Mouse (Mus musculus) naive thymus-derived CD4-positive, alpha-beta T cell, adult 2 months (primary cell): ENCODE data around the gene Taf12.

Experiments
- DNase-seq: peaks from one replicate; pipeline ENCODE4 v3.0.0-alpha.2; 2011; ENCODE audit warnings: low read depth

The Taf12 gene

GRCm38 (mm10) chr4:132274156-132274862 is at the start of gene Taf12:
TSS of gene Taf12 (plus strand) at chr4:132274375.
- peak; percentile 97 for DNase-seq

- DNase-seq: no peak
Observed at GRCm38 (mm10) chr4:132230422-132230821, 43.8 kb upstream of the Taf12 start.

GRCm38 (mm10) chr4:132234710-132235109 is 39.5 kb upstream of the Taf12 start:
- no peak for DNase-seq

- DNase-seq: no peak
Observed at GRCm38 (mm10) chr4:132238356-132238755, 35.8 kb upstream of the Taf12 start.

GRCm38 (mm10) chr4:132240367-132240766 is 33.8 kb upstream of the Taf12 start:
- DNase-seq: no peak

GRCm38 (mm10) chr4:132241208-132241607 is 33.0 kb upstream of the Taf12 start:
- DNase-seq: no peak

- DNase-seq: no peak
Observed at GRCm38 (mm10) chr4:132245643-132246042, 28.5 kb upstream of the Taf12 start.

- DNase-seq: no peak
Observed at GRCm38 (mm10) chr4:132247451-132247997, 26.7 kb upstream of the Taf12 start.

- no peak for DNase-seq
Observed at GRCm38 (mm10) chr4:132251596-132251995, 22.6 kb upstream of the Taf12 start.

- DNase-seq: no peak
Observed at GRCm38 (mm10) chr4:132253128-132253527, 21.0 kb upstream of the Taf12 start.

- no peak for DNase-seq
Observed at GRCm38 (mm10) chr4:132253622-132254021, 20.6 kb upstream of the Taf12 start.

GRCm38 (mm10) chr4:132254986-132255385 is 19.2 kb upstream of the Taf12 start:
- DNase-seq: peak; percentile 42

- no peak for DNase-seq
Observed at GRCm38 (mm10) chr4:132256384-132256783, 17.8 kb upstream of the Taf12 start.

GRCm38 (mm10) chr4:132259248-132259647 is 14.9 kb upstream of the Taf12 start:
- no peak for DNase-seq

GRCm38 (mm10) chr4:132260404-132261379 is 13.5 kb upstream of the Taf12 start:
- peak; percentile 72 for DNase-seq

- peak; percentile 78 for DNase-seq
Observed at GRCm38 (mm10) chr4:132261514-132262357, 12.4 kb upstream of the Taf12 start, which contains the start of gene Gmeb1. TSS of gene Gmeb1 (minus strand) at chr4:132261602.

GRCm38 (mm10) chr4:132262358-132262616 is 11.9 kb upstream of the Taf12 start:
- DNase-seq: no peak

- DNase-seq: no peak
Observed at GRCm38 (mm10) chr4:132263313-132263712, 10.9 kb upstream of the Taf12 start.

GRCm38 (mm10) chr4:132266835-132267349 is 7.3 kb upstream of the Taf12 start:
- no peak for DNase-seq

GRCm38 (mm10) chr4:132268871-132269739 is 5.1 kb upstream of the Taf12 start:
- DNase-seq: peak; percentile 76
